Mouse (Mus musculus) kidney, embryonic 16.5 days (tissue): Measurements from ENCODE around the gene Grem1. TPM values are rescaled to one million over a fixed set of nuclear protein-coding genes. Genes with fewer than 3 reads are reported as not detected.

ENCODE experiments used
- ATAC-seq: fragments of 200-750 bp; cut with Nextera tagmentation; 2 replicates; pipeline ENCODE4 v1.8.0; 2017; ENCODE audit warnings: moderate TSS enrichment; ENCODE audit not compliant: low FRiP score, low TSS enrichment
- H3K27ac ChIP-seq: fragments of 300-500 bp; sonication (generic); 2 replicates; pipeline ENCODE4 v1.5.1; 2014; ENCODE audit warnings: low read length
- H3K27me3 ChIP-seq: fragments of 300-500 bp; sonication (generic); 2 replicates; pipeline ENCODE4 v1.6.1; 2014; ENCODE audit warnings: low read length, control low read depth, mixed read lengths; ENCODE audit not compliant: insufficient read depth
- H3K36me3 ChIP-seq: fragments of 300-500 bp; sonication (generic); 2 replicates; pipeline ENCODE4 v1.6.1; 2014; ENCODE audit warnings: low read length, control low read depth, mixed read lengths; ENCODE audit not compliant: insufficient read depth
- H3K4me1 ChIP-seq: fragments of 300-500 bp; sonication (generic); 2 replicates; pipeline ENCODE4 v1.6.1; 2014; ENCODE audit warnings: low read length, control low read depth, mixed read lengths; ENCODE audit not compliant: insufficient read depth
- H3K4me2 ChIP-seq: fragments of 300-500 bp; sonication (generic); replicated peaks from 2 replicates; pipeline ENCODE4 v1.6.1; 2014; ENCODE audit warnings: low read depth, low read length
- H3K4me3 ChIP-seq: fragments of 300-500 bp; sonication (generic); 2 replicates; pipeline ENCODE4 v1.5.1; 2014; ENCODE audit warnings: mild to moderate bottlenecking, low read length
- H3K9ac ChIP-seq: fragments of 300-500 bp; sonication (generic); replicated peaks from 2 replicates; pipeline ENCODE4 v1.6.1; 2014; ENCODE audit warnings: low read length
- H3K9me3 ChIP-seq: fragments of 300-500 bp; sonication (generic); 2 replicates; pipeline ENCODE4 v1.6.1; 2016; ENCODE audit warnings: low read length, control low read depth
- WGBS: fragments of 180-500 bp; shearing (Covaris S2); extraction: QIAGEN DNeasy Blood & Tissue Kit; methylation state at CpG from one replicate; pipeline ENCODE4 v1.1.7; 2014; 5-methylcytosine and 5-hydroxymethylcytosine counted together
- polyA plus RNA-seq: library from polyadenylated mRNA; unstranded; fragments of >200 nt; fragmentation: Nextera tagmentation; extraction: Ambion mirVana; gene quantifications from 2 replicates; pipeline ENCODE4 v1.2.1, GENCODE M21; 2015

Gene Grem1
- polyA plus RNA-seq, 1 experiment from 2014 or later, result 0.17 TPM

DNA sequence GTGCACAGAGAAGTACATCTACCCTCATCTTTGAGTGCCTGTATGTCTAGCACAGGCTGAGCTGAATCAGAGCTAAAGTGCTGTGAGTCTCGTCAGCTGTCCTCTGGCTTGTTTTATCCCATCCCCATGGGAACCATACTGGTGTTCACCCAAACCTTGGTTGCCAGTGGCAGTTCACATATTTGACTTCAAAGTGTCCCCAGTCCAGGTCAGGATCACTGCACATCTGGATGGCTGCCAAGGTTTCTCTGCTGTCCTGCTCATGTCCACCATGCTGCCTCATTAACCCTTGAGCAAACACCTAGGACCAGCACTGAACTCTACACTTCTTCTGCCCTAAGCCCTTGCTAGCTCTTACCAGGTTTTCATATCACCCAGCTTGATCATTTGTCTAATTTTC lies 7.4 kb upstream of the Grem1 start:
- Histone ChIP-seq H3K4me1 (no peaks in the 10 kb centered on the region), H3K27me3 (peaks cover 3% of the 10 kb centered on the region; the same call in 1 of the 2 replicates), H3K27ac (no peak overlapping the region), H3K4me3 (no peak overlapping the region), H3K9ac (no peak overlapping the region), H3K4me2 (no peak overlapping the region), H3K9me3 (no peaks in the 10 kb centered on the region), H3K36me3 (no peaks in the 10 kb centered on the region)
- WGBS, result 26% methylated on average over 1 of the region's 1 CpGs
- 0 out of 2 replicates have a peak, but pooled peaks have one; percentile 31 for ATAC-seq

GRCm38 (mm10) chr2:113764968-113765367 lies 6.5 kb upstream of the Grem1 start:
- no peak overlapping the region for H3K4me3 ChIP-seq
- 84% methylated on average over 5 of the region's 5 CpGs for WGBS
- H3K4me2 ChIP-seq, result no peak overlapping the region
- no peak overlapping the region for H3K27ac ChIP-seq
- no peaks in the 10 kb centered on the region for H3K36me3 ChIP-seq
- ATAC-seq, result no peak
- H3K27me3 ChIP-seq, result peaks cover 11% of the 10 kb centered on the region
- no peak overlapping the region for H3K9ac ChIP-seq
- H3K9me3 ChIP-seq, result no peaks in the 10 kb centered on the region
- H3K4me1 ChIP-seq, result no peaks in the 10 kb centered on the region

GRCm38 (mm10) chr2:113757525-113758310 lies 728 bp downstream of the Grem1 start:
- Histone ChIP-seq H3K9me3 (no peaks in the 10 kb centered on the region), H3K4me1 (peaks cover 25% of the 10 kb centered on the region), H3K27ac (no peak overlapping the region), H3K9ac (0 out of 2 replicates have a peak overlapping the region, but pooled peaks have one; percentile 22), H3K4me2 (peak overlapping the region; percentile 96), H3K27me3 (peaks cover 66% of the 10 kb centered on the region), H3K36me3 (no peaks in the 10 kb centered on the region), H3K4me3 (peak overlapping the region; percentile 57)
- WGBS, result under 1% methylated on average over 47 of the region's 47 CpGs
- ATAC-seq, result peak; percentile 88

- Histone ChIP-seq H3K4me1 (peaks cover 25% of the 10 kb centered on the region), H3K27me3 (peaks cover 65% of the 10 kb centered on the region), H3K27ac (no peak overlapping the region), H3K4me3 (peak overlapping the region; percentile 57), H3K36me3 (no peaks in the 10 kb centered on the region), H3K4me2 (peak overlapping the region; percentile 96), H3K9me3 (no peaks in the 10 kb centered on the region), H3K9ac (0 out of 2 replicates have a peak overlapping the region, but pooled peaks have one; percentile 22)
- ATAC-seq, result no peak; the same call in 1 of the 2 replicates
- WGBS, result under 1% methylated on average over 12 of the region's 12 CpGs
These were observed 1.4 kb downstream of the Grem1 start for GRCm38 (mm10) chr2:113756924-113757524.

DNA sequence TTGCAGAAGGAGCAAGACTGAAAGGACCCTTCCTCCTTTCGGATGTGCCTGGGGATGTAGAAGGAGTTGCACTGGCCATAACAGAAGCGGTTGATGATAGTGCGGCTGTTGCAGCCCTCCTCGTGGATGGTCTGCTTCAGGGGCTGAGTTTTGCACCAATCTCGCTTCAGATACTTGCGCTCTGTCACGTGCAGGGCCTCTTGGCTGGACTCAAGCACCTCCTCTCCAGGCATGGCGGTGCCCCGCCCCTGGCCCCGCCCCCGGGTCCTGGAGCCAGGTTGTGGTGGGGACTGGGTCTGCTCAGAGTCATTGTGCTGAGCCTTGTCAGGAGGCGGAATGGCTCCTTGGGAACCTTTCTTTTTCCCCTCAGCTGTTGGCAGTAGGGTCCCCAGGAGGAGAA lies 8.7 kb downstream of the Grem1 start:
- WGBS, result 82% methylated on average over 12 of the region's 12 CpGs

DNA sequence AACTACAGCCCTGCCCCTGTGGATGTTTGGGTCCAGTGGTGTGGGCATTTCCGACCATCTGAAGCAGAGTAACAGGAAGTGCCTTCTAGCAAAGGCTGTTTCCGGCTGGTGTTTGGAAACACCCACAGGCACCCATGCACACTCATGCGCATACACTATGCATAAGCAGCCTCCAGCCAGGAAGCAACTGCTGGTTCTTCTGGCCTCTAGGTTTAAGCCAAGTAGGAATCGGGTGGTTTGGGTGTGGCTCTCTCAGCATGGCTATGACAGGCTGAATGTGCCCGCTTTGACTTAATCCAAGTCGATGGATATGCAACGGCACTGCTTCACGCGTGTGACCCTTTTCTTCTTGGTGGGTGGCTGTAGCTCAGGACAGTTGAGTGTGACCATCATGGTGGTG lies 9.1 kb downstream of the Grem1 start:
- peaks cover 5% of the 10 kb centered on the region; the same call in 1 of the 2 replicates for H3K27me3 ChIP-seq
- no peak for ATAC-seq
- H3K9ac ChIP-seq, result no peak overlapping the region
- H3K36me3 ChIP-seq, result no peaks in the 10 kb centered on the region
- H3K27ac ChIP-seq, result no peak overlapping the region
- H3K9me3 ChIP-seq, result no peaks in the 10 kb centered on the region
- H3K4me3 ChIP-seq, result no peak overlapping the region
- WGBS, result 92% methylated on average over 9 of the region's 9 CpGs
- no peak overlapping the region for H3K4me2 ChIP-seq
- H3K4me1 ChIP-seq, result no peaks in the 10 kb centered on the region

More for the DNA sequence above, 8.7 kb downstream of the Grem1 start:
- H3K27ac ChIP-seq, result no peak overlapping the region
- H3K4me2 ChIP-seq, result no peak overlapping the region
- H3K36me3 ChIP-seq, result no peaks in the 10 kb centered on the region
- H3K27me3 ChIP-seq, result peaks cover 8% of the 10 kb centered on the region
- H3K9ac ChIP-seq, result no peak overlapping the region
- no peak for ATAC-seq
- no peaks in the 10 kb centered on the region for H3K4me1 ChIP-seq
- H3K9me3 ChIP-seq, result no peaks in the 10 kb centered on the region
- H3K4me3 ChIP-seq, result no peak overlapping the region

- no peak overlapping the region for H3K4me3 ChIP-seq
- H3K9me3 ChIP-seq, result no peaks in the 10 kb centered on the region
- no peak overlapping the region for H3K4me2 ChIP-seq
- WGBS, result 90% methylated on average over 3 of the region's 3 CpGs
- no peak overlapping the region for H3K9ac ChIP-seq
- H3K27ac ChIP-seq, result no peak overlapping the region
- no peaks in the 10 kb centered on the region for H3K27me3 ChIP-seq
- no peaks in the 10 kb centered on the region for H3K4me1 ChIP-seq
- H3K36me3 ChIP-seq, result no peaks in the 10 kb centered on the region
- no peak for ATAC-seq
These were observed 29.9 kb downstream of the Grem1 start for GRCm38 (mm10) chr2:113728581-113728980.

GRCm38 (mm10) chr2:113714801-113715200 lies 43.6 kb downstream of the Grem1 start:
- no peak for ATAC-seq
- 49% methylated on average over 2 of the region's 2 CpGs for WGBS
- H3K27ac ChIP-seq, result no peak overlapping the region

DNA sequence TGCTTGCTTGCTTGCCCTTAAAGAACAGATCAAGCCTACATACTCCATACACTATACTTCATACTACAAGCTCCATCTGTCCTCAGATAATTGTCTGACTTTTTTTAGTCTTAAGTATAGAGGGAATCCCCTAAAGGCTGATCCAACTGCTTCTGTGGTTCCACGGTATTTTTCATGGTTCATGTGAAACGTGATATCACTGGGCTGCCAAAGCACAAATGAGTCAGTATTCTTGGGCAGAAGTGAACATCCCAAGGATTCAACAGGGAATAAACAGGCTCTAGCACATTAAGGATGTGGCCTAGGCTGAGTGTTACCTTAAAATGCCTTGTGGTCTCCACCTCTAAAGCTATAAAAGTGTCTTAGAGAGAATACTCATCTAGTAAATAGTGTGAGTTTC lies 45.0 kb downstream of the Grem1 start:
- 59% methylated on average over 2 of the region's 2 CpGs for WGBS
- no peak overlapping the region for H3K4me2 ChIP-seq
- no peak overlapping the region for H3K4me3 ChIP-seq
- H3K27ac ChIP-seq, result no peak overlapping the region
- no peaks in the 10 kb centered on the region for H3K27me3 ChIP-seq
- no peaks in the 10 kb centered on the region for H3K4me1 ChIP-seq
- no peak for ATAC-seq
- peaks cover 1% of the 10 kb centered on the region for H3K36me3 ChIP-seq
- no peak overlapping the region for H3K9ac ChIP-seq
- peaks cover under 1% of the 10 kb centered on the region; the same call in 1 of the 2 replicates for H3K9me3 ChIP-seq

More at GRCm38 (mm10) chr2:113714801-113715200, 43.6 kb downstream of the Grem1 start:
- no peak overlapping the region for H3K9ac ChIP-seq
- no peaks in the 10 kb centered on the region for H3K9me3 ChIP-seq
- no peaks in the 10 kb centered on the region for H3K36me3 ChIP-seq
- H3K4me1 ChIP-seq, result no peaks in the 10 kb centered on the region
- H3K4me3 ChIP-seq, result no peak overlapping the region
- no peak overlapping the region for H3K4me2 ChIP-seq
- H3K27me3 ChIP-seq, result no peaks in the 10 kb centered on the region

- no peak for ATAC-seq
- Histone ChIP-seq H3K4me3 (no peak overlapping the region), H3K9me3 (peaks cover 4% of the 10 kb centered on the region; the same call in 1 of the 2 replicates), H3K36me3 (peaks cover 6% of the 10 kb centered on the region), H3K9ac (no peak overlapping the region), H3K27ac (no peak overlapping the region), H3K27me3 (no peaks in the 10 kb centered on the region), H3K4me1 (no peaks in the 10 kb centered on the region), H3K4me2 (no peak overlapping the region)
- WGBS, result 81% methylated on average over 4 of the region's 4 CpGs
These were observed 50.9 kb downstream of the Grem1 start for GRCm38 (mm10) chr2:113707507-113707906.
